Mouse (Mus musculus): ENCODE measurements around the gene Scaf1.

The Scaf1 gene

GRCm38 (mm10) chr7:45015344-45015956, 713 bp downstream of the Scaf1 start:
- no peak for DNase-seq (ENCODE audit: low read depth)

- no peak for DNase-seq (ENCODE audit: low read depth)
Observed at GRCm38 (mm10) chr7:45014096-45014451, 2.1 kb downstream of the Scaf1 start.

DNA sequence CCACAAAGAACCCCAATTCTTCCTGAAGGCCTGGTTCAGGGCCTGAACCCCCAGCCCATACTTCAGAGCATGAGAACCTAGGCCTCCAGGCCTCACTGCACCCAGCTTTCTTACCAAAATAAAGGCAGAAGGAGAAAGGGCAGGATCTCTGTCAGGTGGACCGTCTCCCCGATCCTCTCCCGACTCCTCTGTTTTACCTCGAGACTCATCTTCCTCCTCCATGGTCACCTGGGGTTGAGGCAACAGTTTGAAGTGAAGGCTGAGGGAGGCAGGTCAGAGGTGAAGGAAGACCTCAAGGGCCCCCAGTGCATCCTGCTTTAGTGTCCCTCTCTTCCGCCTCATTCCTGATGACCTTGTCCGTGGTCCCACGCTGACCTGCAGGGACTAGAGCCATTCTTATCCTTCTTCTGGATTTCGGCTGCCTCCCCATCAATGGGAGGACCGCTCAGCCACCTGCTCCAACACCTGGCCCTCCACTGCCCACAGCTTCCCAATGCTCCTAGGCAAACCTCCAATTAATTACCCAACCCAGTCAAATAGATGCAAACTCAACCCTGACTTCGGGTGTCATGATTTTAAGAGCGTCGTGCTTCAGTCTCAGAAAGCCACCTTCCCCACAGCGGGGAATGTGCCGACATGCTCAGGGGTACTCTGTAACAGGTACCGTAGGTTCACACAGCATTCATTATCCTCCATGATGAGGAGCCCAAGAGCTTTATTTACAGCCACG, 2.6 kb downstream of the Scaf1 start:
- no peak for DNase-seq (ENCODE audit: low read depth)

- no peak for DNase-seq (ENCODE audit: low read depth)
Observed at GRCm38 (mm10) chr7:45012824-45013223, 3.3 kb downstream of the Scaf1 start.

DNA sequence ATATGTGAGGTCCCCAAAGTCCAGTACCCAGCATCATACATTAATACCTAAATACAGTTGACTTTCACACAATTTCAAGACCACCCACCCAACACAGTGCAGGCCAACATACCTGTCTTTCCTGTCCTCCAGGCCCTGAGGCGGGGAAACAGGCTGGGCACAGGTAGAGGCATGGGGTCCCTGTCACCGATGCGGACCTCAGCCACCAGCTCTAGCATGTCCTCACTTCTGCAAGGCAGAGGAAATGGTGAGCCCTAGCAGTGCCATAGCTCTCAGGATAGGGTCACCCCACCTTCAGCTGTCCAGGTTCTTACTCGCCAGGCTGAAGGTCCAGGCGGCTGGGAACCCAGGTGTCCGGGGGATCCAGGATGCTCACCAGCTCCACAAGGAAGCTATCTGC, 4.2 kb downstream of the Scaf1 start:
- no peak for DNase-seq (ENCODE audit: low read depth)

DNA sequence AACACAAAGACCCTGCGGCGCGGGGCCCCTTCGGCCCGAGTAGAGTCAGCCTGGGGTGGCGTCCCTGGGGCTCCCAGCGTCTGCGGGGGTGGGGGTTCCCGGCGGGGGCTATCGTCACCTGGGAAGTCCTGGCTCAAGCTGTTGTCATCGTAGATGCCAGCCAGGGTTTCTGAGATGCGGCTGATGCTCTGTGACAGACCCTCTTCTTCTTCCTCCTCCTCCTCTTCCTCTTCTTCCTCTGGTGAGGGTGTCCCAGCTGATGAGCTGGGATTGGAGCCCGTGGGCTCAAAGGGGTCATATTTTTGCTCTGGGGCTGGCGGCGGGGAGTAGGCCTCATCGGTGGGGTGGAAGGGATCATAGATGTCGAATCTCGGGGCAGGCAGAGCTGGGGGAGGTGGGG, 7.8 kb downstream of the Scaf1 start:
- no peak for DNase-seq (ENCODE audit: low read depth)

GRCm38 (mm10) chr7:45007846-45008245, 8.3 kb downstream of the Scaf1 start:
- no peak for DNase-seq (ENCODE audit: low read depth)

DNA sequence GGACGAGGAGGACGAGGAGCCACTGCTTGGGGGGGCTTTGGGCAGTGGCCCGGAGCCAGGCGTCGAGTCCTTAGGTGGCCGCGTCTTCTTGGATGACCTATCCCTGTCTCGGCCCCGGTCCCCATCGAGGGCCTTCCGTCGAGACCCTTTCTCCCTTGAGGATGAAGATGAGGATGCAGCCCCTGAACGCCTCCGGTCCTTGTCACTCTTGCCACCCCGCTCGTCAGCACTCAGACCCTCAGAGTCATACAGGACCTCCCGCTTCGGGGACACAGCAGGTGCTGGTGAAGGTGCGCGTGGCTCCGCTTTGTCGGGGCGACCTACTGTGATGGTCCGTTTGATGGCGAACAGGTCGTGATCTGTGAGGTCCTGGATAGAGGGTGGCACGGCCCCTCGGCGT, 9.0 kb downstream of the Scaf1 start:
- no peak for DNase-seq (ENCODE audit: low read depth)

DNA sequence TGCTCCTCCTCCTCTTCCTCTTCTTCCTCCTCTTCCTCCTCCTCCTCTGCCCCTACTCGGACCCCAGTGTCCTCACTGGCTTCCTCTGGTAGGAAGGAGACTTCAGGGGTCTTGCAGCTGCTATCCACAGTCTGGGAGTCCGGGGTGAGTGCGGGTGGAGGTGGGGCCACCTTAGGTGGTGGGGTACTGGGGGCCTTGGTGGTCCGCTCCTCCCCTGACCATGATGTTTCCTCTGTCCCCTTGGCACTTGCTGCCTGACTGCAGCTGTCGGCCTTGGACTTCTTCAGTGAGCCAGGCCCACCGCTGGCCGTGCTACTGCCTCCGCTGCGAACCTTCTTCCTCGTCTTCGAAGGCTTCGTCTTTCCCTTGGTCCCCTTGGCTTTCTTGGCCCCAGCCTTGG, 9.7 kb downstream of the Scaf1 start:
- DNase-seq (ENCODE audit: low read depth), result no peak

- DNase-seq (ENCODE audit: low read depth), result no peak
Observed at GRCm38 (mm10) chr7:45005321-45005992, 10.7 kb downstream of the Scaf1 start.

DNA sequence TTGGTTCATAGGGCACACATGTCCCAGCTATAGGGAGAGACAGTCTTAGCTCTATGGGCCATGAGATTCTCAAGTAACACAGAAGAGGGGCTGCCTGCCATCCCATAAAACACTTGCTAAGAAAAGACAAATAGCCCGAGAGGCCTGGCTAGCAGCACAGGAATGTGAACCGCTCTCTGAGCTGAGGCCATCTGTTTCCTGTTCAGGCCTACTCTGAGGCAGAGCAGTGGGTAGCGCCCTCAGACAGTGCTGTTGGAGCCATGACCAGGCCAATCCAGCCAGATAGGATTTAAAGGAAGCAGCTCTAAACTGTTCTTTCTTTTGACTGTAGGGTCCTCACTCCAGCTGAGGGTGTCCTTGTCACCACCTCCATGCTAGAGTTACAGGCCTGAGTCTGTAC, 11.6 kb downstream of the Scaf1 start:
- DNase-seq (ENCODE audit: low read depth), result no peak

GRCm38 (mm10) chr7:45002440-45002839, 13.7 kb downstream of the Scaf1 start:
- no peak for DNase-seq (ENCODE audit: low read depth)

- DNase-seq (ENCODE audit: low read depth), result peak; percentile 16
Observed at GRCm38 (mm10) chr7:45000539-45001114, 15.5 kb downstream of the Scaf1 start.

DNA sequence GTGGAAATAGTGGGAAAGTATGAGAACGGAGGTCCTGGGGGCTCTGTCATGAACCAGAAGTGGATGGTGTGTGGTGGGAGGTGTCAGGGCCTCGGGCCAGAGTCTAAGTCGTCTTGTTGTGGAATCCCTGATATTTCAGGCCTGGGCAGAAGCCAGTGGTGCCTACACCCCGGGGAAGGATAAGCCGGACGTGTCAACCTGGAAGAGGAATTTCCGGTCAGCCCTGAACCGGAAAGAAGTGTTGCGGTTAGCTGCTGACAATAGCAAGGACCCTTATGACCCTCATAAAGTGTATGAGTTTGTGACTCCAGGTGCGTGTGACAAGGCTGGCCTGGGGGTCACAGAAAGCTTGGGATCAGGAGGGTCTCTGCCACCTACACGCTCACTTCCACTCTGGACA, 16.4 kb downstream of the Scaf1 start:
- DNase-seq (ENCODE audit: low read depth), result no peak

- peak; percentile 78 for DNase-seq (ENCODE audit: low read depth)
Observed at GRCm38 (mm10) chr7:44998501-44998955, 17.6 kb downstream of the Scaf1 start, which contains the start of gene Bcl2l12. TSS of gene Bcl2l12 (minus strand) at chr7:44998712.

GRCm38 (mm10) chr7:44997940-44998428, 18.2 kb downstream of the Scaf1 start:
- no peak for DNase-seq (ENCODE audit: low read depth)

- DNase-seq (ENCODE audit: low read depth), result peak; percentile 99
Observed at GRCm38 (mm10) chr7:44997231-44997939, 18.8 kb downstream of the Scaf1 start, which contains the start of gene Irf3. TSS of gene Irf3 (plus strand) at chr7:44997648.

GRCm38 (mm10) chr7:44996672-44997071, 19.5 kb downstream of the Scaf1 start:
- DNase-seq (ENCODE audit: low read depth), result no peak

DNA sequence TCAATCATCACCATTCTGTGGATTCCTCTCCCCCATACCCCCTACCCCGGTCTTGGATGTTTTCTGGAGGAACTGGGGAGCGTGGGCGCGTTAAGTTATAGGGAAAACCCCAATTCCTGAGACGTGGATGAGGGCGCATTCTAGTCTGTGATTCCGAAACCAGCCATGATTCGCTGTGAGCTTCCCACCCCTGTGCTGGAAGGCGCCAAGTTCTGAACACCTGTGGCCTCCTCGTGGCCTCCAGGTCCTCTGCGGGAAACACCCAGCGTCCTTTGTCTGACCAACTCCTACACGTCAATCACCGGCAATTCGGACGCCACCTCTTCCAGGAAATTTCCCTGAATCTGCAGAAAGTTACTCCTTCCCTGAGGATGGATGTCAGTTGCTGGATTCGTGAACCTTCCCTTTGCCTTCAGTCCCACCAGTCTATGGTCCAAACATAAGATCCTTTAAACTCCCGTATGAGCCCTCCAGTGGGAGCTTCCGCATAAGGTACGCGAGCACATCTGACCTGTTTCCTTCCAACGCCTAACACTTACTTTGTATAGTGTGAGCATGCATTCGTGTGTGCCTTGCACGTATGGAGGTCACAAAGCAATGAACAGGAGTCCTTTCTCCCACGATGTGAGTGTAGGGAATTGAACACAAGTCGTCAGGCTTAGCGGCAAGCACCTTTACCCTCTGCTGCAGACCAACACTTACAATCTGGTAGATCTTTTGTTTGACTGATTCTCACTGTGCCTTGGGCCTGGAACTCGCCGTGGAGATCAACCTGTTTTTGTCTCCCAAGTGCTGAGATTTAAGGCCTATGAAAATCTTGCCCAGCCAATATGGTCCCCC, 29.1 kb downstream of the Scaf1 start:
- no peak for DNase-seq (ENCODE audit: low read depth)

DNA sequence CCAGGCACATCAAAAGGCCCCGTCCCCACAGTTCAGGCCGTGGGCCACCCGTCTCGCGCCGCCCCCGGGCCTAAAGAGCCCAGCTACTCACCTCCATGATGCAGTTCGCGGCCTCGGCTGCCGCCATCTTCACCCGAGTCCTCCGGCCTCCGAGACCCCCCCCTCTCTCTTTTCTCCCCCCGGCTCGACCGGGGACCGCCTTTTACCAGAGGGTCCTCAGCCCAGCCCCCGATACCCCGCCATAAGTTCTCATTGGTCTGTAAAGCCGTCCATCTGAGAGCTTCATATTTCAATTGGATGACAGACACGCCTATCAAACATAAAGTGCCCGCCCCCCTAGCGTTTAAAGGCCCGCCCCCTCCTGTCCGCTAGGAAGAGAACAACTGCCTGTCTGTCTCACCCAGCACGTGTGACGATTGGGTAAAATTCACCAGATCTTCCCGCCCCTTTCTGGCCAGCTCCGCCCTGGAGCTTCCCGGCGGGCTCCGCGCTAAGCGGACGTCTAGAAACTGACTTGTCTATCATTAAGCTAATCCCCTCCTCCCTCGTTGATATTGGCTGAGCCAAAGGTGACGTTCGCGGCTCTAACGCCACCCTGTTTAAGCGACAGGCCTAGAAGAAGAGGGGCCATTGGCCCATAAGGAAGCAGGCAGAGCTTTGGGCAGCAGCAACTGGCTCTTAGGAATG, 29.8 kb downstream of the Scaf1 start, which contains the start of gene Prmt1:
Prmt1 (minus strand) TSS at position 377 of the 687 bp plus-strand sequence.
- DNase-seq (ENCODE audit: low read depth), result peak; percentile 99

All from NIH3T3 (cell line).